Mouse (Mus musculus) spleen, adult 2 months (tissue): ENCODE measurements around the gene Patj. TPM values are rescaled to one million over a fixed set of nuclear protein-coding genes. Genes with fewer than 3 reads are reported as not detected.

Experiments
- DNase-seq, 2 experiments: peaks; one replicate each; pipeline versions ENCODE4 v3.0.0 to v3.0.0-alpha.2; 2012 to 2021; ENCODE audit warnings: low spot score in 2 of 2, low read depth in 1 of 2
- H3K27ac ChIP-seq: fragments of 200-500 bp; 2 replicates; pipeline ENCODE4 v1.5.1; 2012; ENCODE audit warnings: low read length, inconsistent platforms; ENCODE audit not compliant: insufficient read depth
- H3K27me3 ChIP-seq: fragments of 200-500 bp; 2 replicates; pipeline ENCODE4 v1.6.1; 2012; ENCODE audit warnings: mild to moderate bottlenecking, moderate library complexity, low read length, inconsistent platforms; ENCODE audit not compliant: control insufficient read depth, insufficient read depth
- H3K36me3 ChIP-seq: fragments of 200-500 bp; 2 replicates; pipeline ENCODE4 v1.6.1; 2012; ENCODE audit warnings: mild to moderate bottlenecking, low read length, inconsistent platforms; ENCODE audit not compliant: control insufficient read depth, insufficient read depth
- H3K4me1 ChIP-seq: fragments of 200-500 bp; 2 replicates; pipeline ENCODE4 v1.6.1; 2011; ENCODE audit warnings: inconsistent platforms; ENCODE audit not compliant: control insufficient read depth, insufficient read depth, insufficient read length
- H3K4me3 ChIP-seq: fragments of 200-500 bp; 2 replicates; pipeline ENCODE4 v1.5.1; 2011; ENCODE audit warnings: mild to moderate bottlenecking, inconsistent platforms; ENCODE audit not compliant: insufficient read depth, insufficient read length; ENCODE audit errors: extremely low read depth
- CTCF ChIP-seq: fragments of 200-500 bp; IDR thresholded peaks from 2 replicates; pipeline ENCODE4 v1.5.1; 2011; ENCODE audit warnings: mild to moderate bottlenecking, inconsistent platforms; ENCODE audit not compliant: insufficient read depth, insufficient read length, insufficient replicate concordance; ENCODE audit errors: extremely low read depth
- POLR2A ChIP-seq: fragments of 200-500 bp; IDR thresholded peaks from 2 replicates; pipeline ENCODE4 v1.6.1; 2011; ENCODE audit warnings: low read depth, low read length, inconsistent platforms
- WGBS: fragments of 180-500 bp; shearing (Covaris S2); methylation state at CpG from one replicate; pipeline ENCODE4 v1.1.7; 2018; 5-methylcytosine and 5-hydroxymethylcytosine counted together
- polyA plus RNA-seq: library from polyadenylated mRNA; depleted of rRNA; stranded (reverse); fragments of >200 nt; gene quantifications from 2 replicates; pipeline ENCODE4 v1.2.3, GENCODE M21; 2012

Patj gene
- polyA plus RNA-seq, 1 experiment = 4.9 TPM

DNA sequence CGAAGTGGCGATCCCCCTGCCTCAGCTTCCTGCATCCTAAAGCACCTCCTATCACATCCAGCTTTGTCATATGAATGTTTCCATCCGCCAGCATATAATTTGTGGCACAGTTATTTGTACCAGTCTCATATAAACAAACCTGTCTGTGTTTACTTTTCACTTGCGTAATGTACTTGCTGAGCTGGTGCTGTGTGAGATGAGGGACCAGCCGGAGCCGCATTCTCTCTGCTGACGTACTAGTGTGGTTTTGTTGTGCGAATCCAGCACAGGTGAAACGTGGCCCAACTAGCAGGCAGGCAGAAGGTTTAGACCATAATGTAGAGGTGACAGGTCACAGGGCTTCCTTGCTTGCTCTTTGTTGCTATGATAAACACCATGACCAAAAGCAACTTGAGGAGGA, 171.9 kb downstream of the Patj start:
- H3K27me3 ChIP-seq = no peaks in the 10 kb centered on the region
- no peaks in the 10 kb centered on the region for H3K4me1 ChIP-seq
- no peaks in the 10 kb centered on the region for H3K36me3 ChIP-seq
- 96% methylated on average over 9 of the region's 9 CpGs for WGBS
- TF ChIP-seq POLR2A (no peak), CTCF (no peak)
- no peak overlapping the region for H3K4me3 ChIP-seq
- H3K27ac ChIP-seq = no peak overlapping the region
- DNase-seq = no peak

DNA sequence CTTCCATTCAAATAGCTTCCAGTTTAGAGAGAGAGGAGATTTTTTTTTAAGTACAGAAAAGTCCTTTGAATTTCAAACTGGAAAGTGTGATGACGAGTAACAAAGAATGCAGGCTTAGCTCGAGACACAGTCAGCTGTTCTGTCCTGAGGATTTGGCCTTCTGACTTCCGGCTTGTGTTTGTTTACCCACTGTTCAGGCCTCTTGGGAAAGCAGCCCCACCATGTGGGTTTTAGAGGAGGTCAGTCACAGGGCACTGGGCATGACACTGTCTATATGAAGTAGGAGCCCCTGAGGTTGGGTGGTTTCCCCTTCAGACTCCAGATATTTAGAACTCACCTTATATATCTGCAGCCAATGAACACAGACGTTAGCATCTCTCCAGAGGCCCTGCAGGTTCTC, 174.3 kb downstream of the Patj start:
- Histone ChIP-seq H3K36me3 (no peaks in the 10 kb centered on the region), H3K4me1 (no peaks in the 10 kb centered on the region), H3K4me3 (no peak overlapping the region), H3K27me3 (no peaks in the 10 kb centered on the region), H3K27ac (no peak overlapping the region)
- DNase-seq = no peak
- TF ChIP-seq POLR2A = no peak
- no peak for TF ChIP-seq CTCF
- 81% methylated on average over 4 of the region's 4 CpGs for WGBS

- no peaks in the 10 kb centered on the region for H3K27me3 ChIP-seq
- no peak for TF ChIP-seq POLR2A
- TF ChIP-seq CTCF = no peak
- DNase-seq = no peak
- no peaks in the 10 kb centered on the region for H3K4me1 ChIP-seq
- no peak overlapping the region for H3K4me3 ChIP-seq
- H3K27ac ChIP-seq = no peak overlapping the region
- H3K36me3 ChIP-seq = no peaks in the 10 kb centered on the region
These were observed 181.7 kb downstream of the Patj start for GRCm38 (mm10) chr4:98577275-98577674.

DNA sequence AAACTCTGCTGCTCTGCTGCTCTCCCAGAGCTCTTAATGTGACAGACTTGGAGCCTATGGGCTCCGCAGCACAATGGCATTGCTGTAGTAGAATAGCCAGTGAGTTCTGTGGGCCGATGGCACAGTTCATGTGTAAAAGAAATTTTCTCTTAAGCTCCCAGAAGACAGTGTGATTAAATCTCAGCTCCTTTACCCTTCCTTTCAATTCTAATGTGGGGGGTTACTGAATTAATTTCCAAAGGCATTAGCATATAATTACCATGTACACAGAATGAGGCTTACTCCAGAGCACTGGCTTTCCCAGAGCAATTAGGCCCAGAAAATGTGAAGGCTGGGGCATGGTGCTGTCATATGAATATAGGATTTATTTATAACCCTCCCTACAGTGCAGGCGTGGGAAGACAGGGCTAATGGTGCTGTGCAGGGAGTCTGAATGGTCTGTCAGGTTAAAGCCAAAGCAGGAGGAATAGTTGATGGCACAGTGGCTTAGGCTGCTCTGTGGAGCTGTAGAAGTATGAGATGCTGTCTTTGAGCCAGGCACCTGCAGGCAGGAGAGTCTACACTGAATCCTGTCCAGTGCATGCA, 182.5 kb downstream of the Patj start:
- DNase-seq = no peak
- Histone ChIP-seq H3K27ac (no peak overlapping the region), H3K4me1 (no peaks in the 10 kb centered on the region), H3K27me3 (no peaks in the 10 kb centered on the region), H3K36me3 (no peaks in the 10 kb centered on the region), H3K4me3 (no peak overlapping the region)
- TF ChIP-seq POLR2A (no peak), CTCF (no peak)
- WGBS = 93% methylated on average over 3 of the region's 3 CpGs

- no peak overlapping the region for H3K4me3 ChIP-seq
- TF ChIP-seq CTCF = no peak
- no peak for TF ChIP-seq POLR2A
- 86% methylated on average over 8 of the region's 8 CpGs for WGBS
- H3K4me1 ChIP-seq = no peaks in the 10 kb centered on the region
- no peaks in the 10 kb centered on the region for H3K27me3 ChIP-seq
- DNase-seq = no peak
- H3K27ac ChIP-seq = no peak overlapping the region
- H3K36me3 ChIP-seq = no peaks in the 10 kb centered on the region
These were observed 185.9 kb downstream of the Patj start for GRCm38 (mm10) chr4:98581456-98581855.

DNA sequence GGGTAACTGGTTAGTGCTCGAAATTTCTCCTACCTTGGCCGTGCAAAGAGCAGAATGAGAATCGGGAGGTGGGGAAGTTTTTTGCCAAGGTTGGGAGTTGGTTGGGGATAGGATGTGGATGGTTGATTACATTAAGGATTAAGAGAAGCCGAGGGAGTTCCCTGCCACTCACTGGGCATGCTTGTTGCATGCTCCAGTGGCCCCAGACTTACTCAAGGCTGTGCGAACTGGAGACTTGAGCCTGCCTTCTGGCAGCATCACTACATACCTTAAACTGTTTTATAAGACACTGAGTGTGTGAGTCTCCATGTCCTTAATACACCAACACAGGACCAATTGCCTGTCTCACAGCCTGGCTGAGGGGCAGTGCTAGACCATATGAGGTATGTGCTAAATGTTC, 188.4 kb downstream of the Patj start:
- WGBS = 88% methylated on average over 5 of the region's 5 CpGs
- Histone ChIP-seq H3K4me1 (no peaks in the 10 kb centered on the region), H3K27ac (no peak overlapping the region), H3K36me3 (no peaks in the 10 kb centered on the region), H3K4me3 (no peak overlapping the region), H3K27me3 (no peaks in the 10 kb centered on the region)
- DNase-seq = no peak
- TF ChIP-seq POLR2A = no peak
- no peak for TF ChIP-seq CTCF

DNA sequence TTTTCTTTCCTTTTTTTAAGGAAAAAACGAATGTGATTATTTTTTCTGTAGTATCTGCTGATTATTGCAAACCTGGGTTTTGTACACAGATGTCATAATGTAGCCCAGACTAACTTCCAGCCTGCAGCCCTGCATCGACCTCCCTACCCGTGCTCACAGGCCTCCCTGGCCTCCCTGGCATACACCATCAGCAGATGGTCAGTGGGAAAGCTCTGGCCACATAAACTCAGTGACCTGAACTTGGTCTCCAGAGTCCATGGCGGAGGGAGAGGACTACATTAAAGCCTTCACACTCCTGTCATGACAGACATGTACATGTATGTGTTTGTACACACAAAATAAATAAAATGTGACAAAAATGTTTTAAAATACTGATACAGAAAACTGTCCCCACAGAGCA, 190.7 kb downstream of the Patj start:
- TF ChIP-seq CTCF (no peak), POLR2A (no peak)

GRCm38 (mm10) chr4:98587686-98588085, 192.1 kb downstream of the Patj start:
- Histone ChIP-seq H3K4me3 (no peak overlapping the region), H3K27me3 (no peaks in the 10 kb centered on the region), H3K27ac (no peak overlapping the region), H3K4me1 (no peaks in the 10 kb centered on the region), H3K36me3 (no peaks in the 10 kb centered on the region)
- TF ChIP-seq POLR2A = no peak
- no peak for TF ChIP-seq CTCF
- no peak for DNase-seq
- 87% methylated on average over 2 of the region's 2 CpGs for WGBS

More for the DNA sequence above, 190.7 kb downstream of the Patj start:
- 81% methylated on average over 4 of the region's 4 CpGs for WGBS
- no peaks in the 10 kb centered on the region for H3K36me3 ChIP-seq
- H3K27me3 ChIP-seq = no peaks in the 10 kb centered on the region
- DNase-seq = no peak
- H3K4me3 ChIP-seq = no peak overlapping the region
- no peak overlapping the region for H3K27ac ChIP-seq
- H3K4me1 ChIP-seq = no peaks in the 10 kb centered on the region
